Mouse (Mus musculus) ovary, postnatal 36 days (tissue): ENCODE results near the gene Gm3633.
"Not testable (repeated sequence)": the region's sequence is repeated elsewhere in the genome, so short reads cannot be mapped to it uniquely, and the experiment has no call there.

Source experiments
- DNase-seq: peaks from one replicate; pipeline ENCODE4 v3.0.0; 2022; ENCODE audit warnings: low spot score, mixed read lengths

Gene Gm3633

GRCm38 (mm10) chr14:42641817-42642216 lies at the start of gene Gm3633:
Gene Gm3633 (minus strand): TSS chr14:42641917.
- DNase-seq, result not testable (repeated sequence)

- not testable (repeated sequence) for DNase-seq
Observed at GRCm38 (mm10) chr14:42655638-42656037, 13.9 kb upstream of the Gm3633 start, which contains the start of gene Gm10378. Gene Gm10378 (plus strand): TSS chr14:42655938.

- not testable (repeated sequence) for DNase-seq
Observed at GRCm38 (mm10) chr14:42599782-42600181, 41.9 kb downstream of the Gm3633 start, which contains the start of gene Gm17124. Gene Gm17124 (minus strand): TSS chr14:42599882.
